In the genomic region with DNA sequence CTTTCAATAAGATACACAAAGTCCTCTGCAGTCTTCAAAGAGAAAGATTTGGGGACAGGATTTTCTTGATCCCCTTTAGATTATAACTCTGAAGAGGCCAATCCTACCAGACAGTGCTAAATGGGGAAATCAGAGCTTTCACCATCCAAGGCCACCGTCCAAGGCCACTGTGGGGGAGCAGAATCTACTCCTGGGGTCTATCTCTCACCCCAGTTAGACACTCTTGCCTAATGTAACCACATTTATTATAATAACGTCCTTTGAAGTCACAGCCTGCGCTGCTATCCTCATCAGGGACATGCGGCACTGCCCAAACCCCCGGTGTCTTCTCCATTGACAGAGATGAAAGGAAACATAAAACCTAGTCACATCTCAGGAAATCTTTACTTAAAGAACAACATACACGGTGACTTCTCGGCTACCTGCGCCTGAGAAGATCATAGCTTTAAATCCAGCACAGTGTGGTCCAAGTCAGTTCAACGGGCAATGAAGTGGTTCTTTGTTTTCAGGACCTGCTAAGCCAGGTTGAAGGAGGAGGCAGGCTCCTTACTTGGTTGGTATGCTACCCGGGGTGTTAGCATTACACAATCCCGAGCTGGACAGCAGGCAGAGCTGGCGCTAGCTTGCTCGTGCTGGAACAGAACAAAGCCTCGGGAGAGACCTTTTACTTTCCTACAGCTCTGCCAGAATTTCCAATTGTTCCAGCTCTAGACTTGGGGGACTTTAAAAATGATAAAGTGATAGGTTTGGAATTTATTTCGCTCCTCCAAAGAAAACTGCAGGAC, we compare ENCODE assay signal across 9 mouse cellular contexts. TPM values are rescaled to one million over a fixed set of nuclear protein-coding genes. Genes with fewer than 3 reads are reported as not detected.
A peak's percentile ranks its signal among the peaks of the same experiment; 100 is the strongest.
DNase-seq lines count a peak whose midpoint lies in the region; ATAC-seq and TF ChIP-seq lines count a peak whose summit lies in the region.
"Had no signal": no experiment of that assay in that cellular context is flagged by ENCODE, and none has a peak within 500 bp of the region (broad histone marks: within the 10 kb centered on the region; RNA-seq: fewer than 3 reads in every experiment).

No protein-coding gene starts in this region.

- peaks cover 25% of the 10 kb centered on the region for H3K4me1 ChIP-seq in heart, embryonic 13.5 days
- no peaks in the 10 kb centered on the region for H3K4me1 ChIP-seq in limb, embryonic 14.5 days (ENCODE audit: control insufficient read depth, insufficient read depth, low read length)

- no peaks in the 10 kb centered on the region for H3K36me3 ChIP-seq in heart, embryonic 13.5 days
- H3K36me3 ChIP-seq in limb, embryonic 14.5 days (ENCODE audit: control insufficient read depth, insufficient read depth, low read length), result no peaks in the 10 kb centered on the region

- H3K4me2 ChIP-seq in heart, embryonic 13.5 days, result no peak overlapping the region
- no peak overlapping the region for H3K4me2 ChIP-seq in limb, embryonic 14.5 days (replicated peaks; ENCODE audit: low read depth, low read length, severe bottlenecking)

- H3K9ac ChIP-seq in heart, embryonic 13.5 days, result no peak overlapping the region
- H3K9ac ChIP-seq in limb, embryonic 14.5 days (ENCODE audit: low read depth, low read length, severe bottlenecking), result no peak overlapping the region

- H3K4me3 ChIP-seq in left cerebral cortex, adult 2 months, result no peak overlapping the region
- no peak overlapping the region for H3K4me3 ChIP-seq in heart, embryonic 13.5 days
- no peak overlapping the region for H3K4me3 ChIP-seq in limb, embryonic 14.5 days (replicated peaks; ENCODE audit: low read length)
- H3K4me3 ChIP-seq: megakaryocyte, embryonic 14.5 days had no signal

- intact Hi-C loops in left cerebral cortex, adult 2 months (cut with DNase I), result no loop called here

- H3K9me3 ChIP-seq in heart, embryonic 13.5 days, result no peaks in the 10 kb centered on the region
- H3K9me3 ChIP-seq in limb, embryonic 14.5 days (ENCODE audit: control insufficient read depth, low read length), result no peaks in the 10 kb centered on the region

- H3K27me3 ChIP-seq in heart, embryonic 13.5 days (replicated peaks), result 0 out of 2 replicates have a peak, but pooled peaks cover 5% of the 10 kb centered on the region
- no peaks in the 10 kb centered on the region for H3K27me3 ChIP-seq in limb, embryonic 14.5 days (ENCODE audit: control insufficient read depth, insufficient read depth, low read length)

- no peak; the same call in 1 of the 2 replicates for ATAC-seq in heart, embryonic 13.5 days (ENCODE audit: extremely low read depth, insufficient number of reproducible peaks, low FRiP score, low TSS enrichment)
- peak; percentile 57; the same call in 1 of the 2 replicates for ATAC-seq in limb, embryonic 14.5 days (ENCODE audit: low FRiP score, low read depth)
- ATAC-seq in megakaryocyte-erythroid progenitor cell, adult 5-6 weeks (replicated peaks; ENCODE audit: low FRiP score, low TSS enrichment, poor library complexity, severe bottlenecking), result no peak

- 64% methylated on average over 15 of the region's 15 CpGs for WGBS in heart, embryonic 13.5 days
- 60% methylated on average over 15 of the region's 15 CpGs for WGBS in limb, embryonic 14.5 days

- no peak for TF ChIP-seq CTCF in left cerebral cortex, adult 2 months (IDR thresholded peaks at IDR 0.05)
- no peak for TF ChIP-seq CTCF in brain, embryonic 14.5 days (IDR thresholded peaks at IDR 0.05; ENCODE audit: borderline replicate concordance, extremely low read depth, insufficient read depth, insufficient read length)

- peak overlapping the region; percentile 61 for H3K27ac ChIP-seq in left cerebral cortex, adult 2 months
- H3K27ac ChIP-seq in heart, embryonic 13.5 days (replicated peaks), result peak overlapping the region; percentile 50
- H3K27ac ChIP-seq in limb, embryonic 14.5 days (replicated peaks; ENCODE audit: low read depth, low read length), result no peak overlapping the region

- TF ChIP-seq POLR2A in brain, embryonic 14.5 days (IDR thresholded peaks at IDR 0.05; ENCODE audit: borderline replicate concordance, extremely low read depth, insufficient read depth, insufficient read length, poor library complexity, severe bottlenecking), result no peak
- no peak for TF ChIP-seq POLR2A in limb, embryonic 14.5 days (IDR thresholded peaks at IDR 0.05; ENCODE audit: borderline replicate concordance, extremely low read depth, insufficient read depth, insufficient read length)

- DNase-seq in left cerebral cortex, adult 2 months (ENCODE audit: extremely low spot score in 1 of 2, low spot score in 2 of 2), result no peak
- no peak for DNase-seq in left cerebral cortex, adult 11 months (ENCODE audit: low spot score)
- peak; percentile 45 for DNase-seq in brain, embryonic 14.5 days (ENCODE audit: low read depth)
- peak; percentile 56 for DNase-seq in limb, embryonic 14.5 days (ENCODE audit: low spot score)
- DNase-seq in thymus, adult 18-20 months, result no peak
- DNase-seq in liver, result no peak

RNA-seq across cellular contexts. Expression of a gene that starts 23.8 kb away (rescaled TPM):
- 10 to 100 TPM; 64.4 to 67.2 TPM for total RNA-seq in left cerebral cortex, adult 2 months (2021)
- 27.8 and 28.9 TPM in 2 replicates for polyA plus RNA-seq in brain, embryonic 14.5 days (2012; rRNA removed)
- polyA plus RNA-seq in heart, embryonic 13.5 days (2015; fragmentation: Nextera tagmentation; extraction: Ambion mirVana), result 23.2 and 25.0 TPM in 2 replicates
- 21.7 and 25.9 TPM in 2 replicates for polyA plus RNA-seq in limb, embryonic 14.5 days (2012; rRNA removed)
- 26.1 and 28.8 TPM in 2 replicates for polyA plus RNA-seq in limb, embryonic 14.5 days (2014; fragmentation: Nextera tagmentation; extraction: Ambion mirVana)
- 35.4 and 52.2 TPM in 2 replicates for total RNA-seq in megakaryocyte-erythroid progenitor cell, adult 5-6 weeks (2014; fragmentation: Nextera tagmentation)
- total RNA-seq in megakaryocyte-erythroid progenitor cell, adult 5-6 weeks (2017), result 41.9 and 50.5 TPM in 2 replicates

Comparison
In these comparisons a context has a peak if more than half of its experiments do, and no peak if none do; other contexts are left out.
1. DNase-seq: peak in brain, embryonic 14.5 days (single experiment) and limb, embryonic 14.5 days (single experiment); none in left cerebral cortex, adult 2 months (0 of 2), left cerebral cortex, adult 11 months (single experiment), thymus, adult 18-20 months (0 of 2) and liver (single experiment).